Mouse (Mus musculus) urinary bladder, postnatal 14 days (tissue): Measurements from ENCODE around the gene Osbpl6.
A peak's percentile ranks its signal among the peaks of the same experiment; 100 is the strongest.

ENCODE experiments used
- DNase-seq: peaks from one replicate; pipeline ENCODE4 v3.0.0; 2021; ENCODE audit warnings: low spot score

Gene Osbpl6

GRCm38 (mm10) chr2:76406151-76406936, at the start of gene Osbpl6:
Osbpl6 (plus strand) TSS chr2:76406508.
- peak; percentile 69 for DNase-seq

DNA sequence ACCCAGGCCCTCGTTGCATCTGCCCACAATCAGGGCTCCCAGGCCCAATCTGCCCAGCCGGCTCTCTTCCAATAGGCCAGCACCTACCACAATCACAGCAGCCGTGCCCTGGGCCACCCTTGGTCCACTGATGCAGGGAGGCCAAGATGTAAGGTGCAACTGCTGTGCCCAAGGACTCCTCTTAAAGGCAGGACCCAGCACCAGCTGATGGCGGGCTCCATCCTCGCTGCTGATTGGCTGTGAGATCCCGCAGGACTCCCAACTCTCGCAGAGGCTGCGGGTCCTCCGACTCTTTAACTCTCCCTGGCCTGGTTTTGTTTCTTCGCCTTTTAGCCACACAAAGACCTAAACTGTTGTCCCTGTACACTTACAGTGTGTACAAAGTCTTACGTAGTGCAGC, 46.1 kb upstream of the Osbpl6 start, which contains the start of gene Cyct:
TSS of gene Cyct (minus strand) at position 225 of the 400 bp plus-strand sequence.
- DNase-seq = no peak

- DNase-seq = no peak
Measured at GRCm38 (mm10) chr2:76362111-76362510, 44.2 kb upstream of the Osbpl6 start.

DNA sequence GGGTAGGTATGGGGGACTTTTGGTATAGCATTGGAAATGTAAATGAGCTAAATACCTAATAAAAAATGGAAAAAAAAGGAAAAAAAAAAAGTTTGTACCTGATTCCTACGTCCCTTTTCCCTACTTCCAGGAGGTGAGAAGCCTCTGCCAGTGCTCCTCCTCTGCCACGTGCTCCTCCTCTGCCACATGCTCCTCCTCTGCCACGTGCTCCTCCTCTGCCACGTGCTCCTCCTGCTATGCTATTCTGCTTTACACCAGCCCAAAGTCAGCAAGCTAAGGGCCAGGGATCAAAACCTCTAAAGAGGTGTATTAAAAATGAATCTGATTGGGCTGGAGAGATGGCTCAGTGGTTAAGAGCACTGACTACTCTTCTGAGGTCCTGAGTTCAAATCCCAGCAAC, 40.5 kb upstream of the Osbpl6 start:
- no peak for DNase-seq

DNA sequence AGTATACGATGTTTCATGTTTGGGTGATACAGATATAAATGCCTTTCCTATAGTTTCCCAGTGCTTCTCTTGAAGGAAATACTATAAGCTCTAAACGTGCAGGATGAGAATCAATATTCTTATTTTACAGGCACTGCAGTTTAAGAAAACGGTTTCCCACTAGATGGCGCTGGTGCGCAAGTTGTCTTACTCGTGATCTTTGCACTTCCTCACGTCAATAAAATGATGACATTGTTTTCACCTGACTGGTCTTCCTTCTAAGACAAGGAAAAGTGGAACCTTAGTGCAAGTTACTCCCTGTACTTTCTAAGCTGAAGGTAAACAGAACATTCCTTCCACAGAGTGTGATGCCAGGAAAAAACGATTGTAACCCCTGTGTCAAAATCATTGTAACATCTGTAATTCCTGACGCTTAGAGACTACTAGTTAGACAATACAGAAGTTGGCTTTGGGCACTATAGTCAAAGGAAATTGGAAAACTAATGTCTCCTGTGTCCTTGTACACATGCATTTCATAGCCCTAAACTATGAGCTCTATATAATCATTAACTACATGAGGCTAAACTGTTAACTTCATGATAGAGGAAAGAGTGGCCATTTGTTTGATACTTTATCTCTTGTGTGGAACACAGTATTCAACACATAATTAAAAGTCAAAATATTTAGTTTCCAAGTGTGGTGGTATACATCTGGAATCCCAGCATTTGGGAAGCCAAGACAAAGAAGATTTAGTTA, 39.0 kb upstream of the Osbpl6 start:
- peak; percentile 88 for DNase-seq

GRCm38 (mm10) chr2:76368861-76369660, 37.2 kb upstream of the Osbpl6 start:
- DNase-seq = no peak

GRCm38 (mm10) chr2:76369821-76370655, 36.3 kb upstream of the Osbpl6 start, which contains the start of gene Rbm45:
Rbm45 (plus strand) TSS chr2:76369984.
- DNase-seq = peak; percentile 90

DNA sequence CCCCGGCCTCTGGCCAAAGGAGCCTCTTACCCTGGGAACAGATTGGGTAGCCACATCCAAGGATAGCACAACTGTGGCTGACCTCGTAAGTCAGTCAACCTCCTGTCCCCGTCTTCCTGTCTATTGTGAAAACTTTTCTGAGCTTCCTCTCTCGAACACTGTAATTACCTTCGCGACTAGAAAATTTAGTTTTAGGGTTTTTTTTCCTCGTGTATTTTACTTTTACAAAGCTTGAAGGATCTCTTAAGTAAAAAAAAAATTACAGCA, 35.7 kb upstream of the Osbpl6 start:
- DNase-seq = no peak

GRCm38 (mm10) chr2:76372244-76372643, 34.1 kb upstream of the Osbpl6 start:
- no peak for DNase-seq

DNA sequence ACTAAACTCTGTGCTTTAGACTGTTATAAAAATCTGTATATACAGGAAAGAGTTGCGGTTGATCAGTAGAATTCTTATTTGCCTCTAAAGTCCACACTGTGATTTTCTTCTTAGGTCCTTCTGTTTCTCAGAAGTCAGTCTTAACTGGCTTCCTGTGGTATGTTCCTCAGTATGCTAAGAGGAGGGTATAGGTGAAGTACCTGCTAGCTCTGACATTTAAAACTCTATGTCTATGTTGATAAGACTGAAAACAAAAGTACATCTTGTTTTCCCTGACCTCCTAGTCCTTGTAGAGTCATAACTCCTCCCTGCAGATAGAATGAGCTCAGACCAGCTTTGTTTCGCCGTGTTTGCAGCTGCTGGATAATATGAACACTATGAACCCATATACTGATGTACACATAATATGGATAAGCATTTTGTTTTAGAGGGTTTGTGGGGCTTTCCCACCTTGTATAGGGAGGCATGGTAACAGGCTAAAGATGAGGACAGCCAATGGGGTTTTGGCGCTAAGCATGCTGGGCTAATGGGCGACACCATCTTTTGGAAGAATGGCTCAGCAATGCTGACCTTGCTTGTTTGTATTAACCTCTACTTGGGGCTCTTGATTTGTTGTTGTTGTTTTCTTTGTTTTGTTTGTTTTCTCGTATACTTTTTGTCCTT, 31.6 kb upstream of the Osbpl6 start:
- no peak for DNase-seq

DNA sequence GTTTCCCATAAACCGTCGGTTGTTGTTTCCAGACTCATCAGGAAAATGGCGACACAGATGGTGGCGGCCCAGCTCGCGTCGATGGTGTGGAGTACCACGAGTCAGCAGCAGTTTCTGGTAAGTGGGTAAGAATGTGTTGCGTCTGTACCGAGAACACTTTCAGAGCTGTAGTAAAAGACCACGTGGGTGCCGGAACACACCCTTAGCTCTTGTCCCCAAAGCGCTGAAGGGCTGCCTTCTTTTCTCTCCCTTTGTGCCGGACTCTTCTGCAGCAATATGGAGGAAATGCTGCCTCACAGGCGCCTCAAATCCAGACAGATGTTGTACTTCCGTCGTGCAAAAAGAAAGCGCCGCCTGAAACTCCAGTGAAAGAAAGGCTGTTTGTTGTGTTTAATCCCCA, 27.7 kb upstream of the Osbpl6 start:
- DNase-seq = no peak

GRCm38 (mm10) chr2:76386531-76386930, 19.8 kb upstream of the Osbpl6 start:
- no peak for DNase-seq

GRCm38 (mm10) chr2:76400178-76400577, 6.1 kb upstream of the Osbpl6 start:
- no peak for DNase-seq

- DNase-seq = peak; percentile 10
Measured at GRCm38 (mm10) chr2:76405596-76406150, 635 bp upstream of the Osbpl6 start.

GRCm38 (mm10) chr2:76406937-76407441, 681 bp downstream of the Osbpl6 start:
- peak; percentile 53 for DNase-seq

- no peak for DNase-seq
Measured at GRCm38 (mm10) chr2:76409526-76409925, 3.2 kb downstream of the Osbpl6 start.

DNA sequence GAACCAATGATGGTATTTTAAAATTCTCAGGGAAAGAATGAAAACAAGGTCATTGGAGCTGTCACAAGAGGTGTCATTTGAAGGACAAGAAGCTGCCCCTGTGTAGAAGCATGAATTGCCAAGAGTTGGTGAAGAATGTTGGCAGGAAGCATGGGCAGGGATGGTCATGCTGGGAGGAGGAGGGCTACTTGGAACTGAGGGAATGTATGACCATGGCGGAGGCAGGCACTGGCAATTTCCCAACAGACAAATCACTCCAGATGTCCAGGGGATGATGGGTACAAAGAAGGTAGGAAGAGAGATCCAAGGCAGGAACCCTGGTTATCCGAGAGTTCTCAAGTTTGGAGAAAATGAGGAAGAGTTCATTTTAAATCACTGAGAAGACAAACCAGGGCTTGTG, 3.7 kb downstream of the Osbpl6 start:
- no peak for DNase-seq

DNA sequence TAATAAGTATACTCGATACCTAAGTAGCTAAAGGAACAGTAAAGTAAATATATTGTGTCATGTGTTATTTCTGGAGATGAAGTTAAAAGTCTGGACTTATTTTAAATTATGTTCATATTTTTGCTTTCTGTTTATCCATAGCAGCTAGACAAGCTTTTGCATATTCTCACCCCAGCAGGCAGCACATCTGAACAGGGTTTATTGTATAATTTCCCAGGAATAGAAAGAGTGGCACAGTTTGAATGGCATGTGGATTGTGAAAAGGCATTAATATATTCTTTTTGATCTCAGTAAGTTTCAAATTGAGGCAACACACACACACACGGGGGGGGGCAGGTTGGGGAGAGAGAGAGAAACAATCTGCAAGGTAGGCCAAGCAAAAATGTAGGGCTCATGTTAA, 6.6 kb downstream of the Osbpl6 start:
- DNase-seq = no peak

- no peak for DNase-seq
Measured at GRCm38 (mm10) chr2:76417446-76418141, 11.3 kb downstream of the Osbpl6 start.

GRCm38 (mm10) chr2:76418142-76418518, 11.8 kb downstream of the Osbpl6 start:
- no peak for DNase-seq
